Mouse (Mus musculus): ENCODE data around the gene Fam206a.

The Fam206a gene

GRCm38 (mm10) chr4:56845896-56846533 lies 43.9 kb downstream of the Fam206a start:
- DNase-seq = no peak

- no peak for DNase-seq
These were observed 45.3 kb downstream of the Fam206a start for GRCm38 (mm10) chr4:56847400-56847799.

GRCm38 (mm10) chr4:56848044-56848443 lies 45.9 kb downstream of the Fam206a start:
- no peak for DNase-seq

GRCm38 (mm10) chr4:56850724-56851123 lies 48.6 kb downstream of the Fam206a start:
- DNase-seq = no peak

GRCm38 (mm10) chr4:56855935-56856334 lies 53.8 kb downstream of the Fam206a start:
- no peak for DNase-seq

- no peak for DNase-seq
These were observed 54.3 kb downstream of the Fam206a start for GRCm38 (mm10) chr4:56856371-56856949.

GRCm38 (mm10) chr4:56858733-56859132 lies 56.6 kb downstream of the Fam206a start:
- no peak for DNase-seq

Measured in heart, adult 11 months (tissue).